Mouse (Mus musculus) limb, embryonic 11.5 days (tissue): Measurements from ENCODE around the gene Mavs. TPM values are rescaled to one million over a fixed set of nuclear protein-coding genes. Genes with fewer than 3 reads are reported as not detected.

Experiments
- ATAC-seq: fragments of 200-750 bp; cut with Nextera tagmentation; 2 replicates; pipeline ENCODE4 v1.8.0; 2017; ENCODE audit warnings: low read depth; ENCODE audit not compliant: insufficient number of reproducible peaks, low FRiP score, low TSS enrichment
- DNase-seq: peaks from one replicate; pipeline ENCODE4 v3.0.0-alpha.2; 2015; ENCODE audit warnings: low spot score
- H3K27ac ChIP-seq: fragments of 300-500 bp; sonication (generic); replicated peaks from 2 replicates; pipeline ENCODE4 v1.5.1; 2014; ENCODE audit warnings: low read depth, mild to moderate bottlenecking, low read length
- H3K27me3 ChIP-seq: fragments of 300-500 bp; sonication (generic); 2 replicates; pipeline ENCODE4 v1.6.1; 2014; ENCODE audit warnings: mild to moderate bottlenecking, low read length, mixed read lengths; ENCODE audit not compliant: control insufficient read depth, insufficient read depth
- H3K36me3 ChIP-seq: fragments of 300-500 bp; sonication (generic); 2 replicates; pipeline ENCODE4 v1.6.1; 2014; ENCODE audit warnings: mild to moderate bottlenecking, low read length, moderate library complexity, mixed read lengths; ENCODE audit not compliant: control insufficient read depth, insufficient read depth
- H3K4me1 ChIP-seq: fragments of 300-500 bp; sonication (generic); 2 replicates; pipeline ENCODE4 v1.6.1; 2014; ENCODE audit warnings: low read length, mixed read lengths; ENCODE audit not compliant: control insufficient read depth, insufficient read depth
- H3K4me2 ChIP-seq: fragments of 300-500 bp; sonication (generic); 2 replicates; pipeline ENCODE4 v1.6.1; 2014; ENCODE audit warnings: low read depth, mild to moderate bottlenecking, moderate library complexity; ENCODE audit not compliant: severe bottlenecking
- H3K4me3 ChIP-seq: fragments of 300-500 bp; sonication (generic); 2 replicates; pipeline ENCODE4 v1.5.1; 2014; ENCODE audit warnings: low read depth, low read length
- H3K9ac ChIP-seq: fragments of 300-500 bp; sonication (generic); 2 replicates; pipeline ENCODE4 v1.6.1; 2014; ENCODE audit warnings: mild to moderate bottlenecking, low read length
- H3K9me3 ChIP-seq: fragments of 300-500 bp; sonication (generic); 2 replicates; pipeline ENCODE4 v1.6.1; 2016; ENCODE audit warnings: low read length; ENCODE audit not compliant: control insufficient read depth
- WGBS: fragments of 180-500 bp; shearing (Covaris S2); extraction: QIAGEN DNeasy Blood & Tissue Kit; methylation state at CpG from one replicate; pipeline ENCODE4 v1.1.7; 2014; 5-methylcytosine and 5-hydroxymethylcytosine counted together
- polyA plus RNA-seq: library from polyadenylated mRNA; unstranded; fragments of >200 nt; fragmentation: Nextera tagmentation; extraction: Ambion mirVana; gene quantifications from 2 replicates; pipeline ENCODE4 v1.2.1, GENCODE M21; 2014

The Mavs gene
- polyA plus RNA-seq, 1 experiment from 2014 or later: 17.1 TPM

DNA sequence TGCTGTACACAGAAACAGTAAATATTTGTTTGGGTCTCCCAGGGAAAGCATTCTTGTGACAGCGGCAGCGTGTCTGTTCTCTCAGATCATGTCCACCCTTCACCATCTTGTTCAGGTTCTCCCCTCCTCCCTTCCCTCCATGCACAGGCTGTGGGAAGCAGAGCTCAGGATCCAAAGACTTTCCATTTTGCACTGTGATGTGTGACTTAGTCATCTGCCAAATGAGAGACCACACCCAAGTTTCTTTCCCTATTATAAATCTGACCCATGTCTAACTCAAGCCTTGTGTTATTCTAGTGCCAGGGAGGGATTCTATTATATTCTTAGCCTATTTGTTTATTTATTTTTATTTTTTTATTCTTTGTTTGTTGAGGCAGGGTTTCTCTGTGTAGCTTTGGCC lies 25.5 kb upstream of the Mavs start:
- DNase-seq (no peak), ATAC-seq (no peak)
- H3K4me1 ChIP-seq: 0 out of 2 replicates have a peak, but pooled peaks cover 4% of the 10 kb centered on the region
- no peaks in the 10 kb centered on the region for H3K36me3 ChIP-seq
- 95% methylated on average over 2 of the region's 2 CpGs for WGBS
- no peak overlapping the region for H3K4me2 ChIP-seq
- no peaks in the 10 kb centered on the region for H3K27me3 ChIP-seq
- no peaks in the 10 kb centered on the region for H3K9me3 ChIP-seq
- no peak overlapping the region for H3K9ac ChIP-seq
- H3K4me3 ChIP-seq: no peak overlapping the region
- no peak overlapping the region for H3K27ac ChIP-seq

DNA sequence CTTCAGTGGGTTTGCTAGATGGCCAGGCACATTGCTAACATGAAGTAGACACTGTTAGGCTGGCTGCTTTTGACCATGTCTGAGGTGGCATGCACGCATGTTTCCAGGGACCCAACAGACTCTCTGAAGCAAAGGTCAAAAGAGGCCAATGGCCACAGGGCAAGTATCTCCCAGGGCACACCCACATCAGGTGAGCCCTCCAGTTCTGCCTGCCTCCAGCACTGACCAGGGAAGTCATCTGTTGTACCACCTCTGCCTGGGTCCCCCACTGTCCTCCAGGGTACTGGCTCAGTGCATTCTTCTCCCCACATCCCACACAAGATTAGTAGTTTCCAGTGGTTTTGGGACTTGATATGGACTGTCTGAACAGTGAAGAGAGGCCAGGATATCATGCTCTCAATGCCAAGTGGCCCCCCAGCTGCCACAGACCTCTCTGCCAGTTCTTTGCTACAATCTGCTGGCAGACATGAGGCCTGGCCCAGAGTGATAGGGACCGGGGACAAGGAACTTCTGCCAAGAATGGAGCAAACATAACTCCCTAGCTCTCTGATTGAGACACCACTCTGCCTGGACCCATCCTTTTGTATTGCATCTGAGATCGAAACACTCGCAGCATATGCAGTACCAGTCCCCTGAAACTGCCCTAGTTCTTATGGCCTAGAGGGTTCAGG lies 24.6 kb upstream of the Mavs start:
- Histone ChIP-seq H3K36me3 (no peaks in the 10 kb centered on the region), H3K9me3 (no peaks in the 10 kb centered on the region), H3K4me3 (peak overlapping the region; percentile 53), H3K9ac (no peak overlapping the region; the same call in 1 of the 2 replicates), H3K27me3 (no peaks in the 10 kb centered on the region), H3K4me1 (0 out of 2 replicates have a peak, but pooled peaks cover 4% of the 10 kb centered on the region), H3K27ac (no peak overlapping the region), H3K4me2 (peak overlapping the region; percentile 66)
- DNase-seq (no peak), ATAC-seq (no peak)
- WGBS: 78% methylated on average over 4 of the region's 4 CpGs

DNA sequence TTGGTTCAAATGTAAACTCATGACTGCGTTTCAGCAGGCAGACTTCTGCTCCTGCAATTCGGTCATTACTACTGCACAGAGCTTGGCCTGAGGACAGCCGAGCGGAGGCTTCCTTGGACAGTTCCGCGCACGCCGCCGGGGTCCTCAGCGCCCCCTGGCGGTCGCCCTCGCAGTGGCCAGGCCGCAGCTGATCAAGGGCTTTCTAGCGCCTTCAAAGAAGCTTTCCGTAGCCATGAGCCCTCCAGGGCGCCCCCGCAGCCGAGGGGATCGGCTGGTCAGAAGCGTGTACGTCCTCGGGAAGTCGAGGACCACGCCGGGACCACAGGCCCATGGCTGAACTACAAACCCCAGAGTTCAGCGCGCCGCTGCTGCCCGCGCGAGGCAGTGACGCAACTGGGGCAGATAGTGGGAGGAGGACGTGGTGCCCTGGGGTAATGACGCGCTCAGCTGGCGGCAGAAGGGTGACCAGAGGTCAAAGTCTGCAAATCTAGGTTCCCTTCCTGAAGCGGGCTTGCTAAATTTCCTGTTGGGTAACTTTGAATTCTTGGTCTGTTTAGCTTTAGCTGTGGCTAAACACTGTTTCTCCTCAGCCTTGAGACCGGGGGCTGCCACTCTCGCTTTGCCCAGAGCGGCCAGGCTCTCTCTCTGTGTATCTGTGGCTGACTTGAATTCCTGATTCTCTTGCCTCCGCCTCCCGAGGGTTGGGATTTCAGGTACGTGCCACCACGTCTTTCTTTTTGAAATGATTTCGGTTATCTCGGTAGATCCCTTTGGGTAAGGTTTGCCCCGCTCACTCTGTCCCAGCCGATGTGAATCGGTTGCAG lies 23.7 kb upstream of the Mavs start:
- DNase-seq: peak; percentile 98

DNA sequence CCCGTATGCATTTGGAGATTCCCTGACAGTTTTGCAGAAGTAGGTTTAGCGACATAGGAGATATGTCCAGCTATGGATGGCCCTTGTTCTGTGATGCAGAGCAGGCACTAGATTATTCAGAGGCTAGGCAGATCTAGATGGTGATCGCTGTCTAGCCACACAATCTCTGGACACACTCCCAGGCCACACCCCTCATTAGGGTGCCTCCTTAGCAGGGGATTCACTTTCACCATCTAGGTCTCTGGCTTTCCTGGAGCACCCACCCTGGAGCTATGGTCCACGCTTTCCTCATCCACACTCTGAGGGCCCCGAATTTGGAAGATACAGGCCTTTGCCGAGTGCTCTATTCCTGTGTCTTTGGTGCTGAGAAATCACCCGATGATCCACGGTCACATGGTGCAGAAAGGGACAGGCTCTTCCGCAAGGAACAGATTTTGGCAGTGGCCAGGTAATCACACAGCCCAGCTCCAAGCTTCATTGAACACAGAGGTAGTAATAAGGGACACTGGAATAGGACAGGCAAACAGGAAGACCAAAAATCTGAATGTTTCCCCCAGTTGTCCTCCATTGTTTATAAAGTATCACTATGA lies 22.7 kb upstream of the Mavs start:
- peak overlapping the region; percentile 44; the same call in 1 of the 2 replicates for H3K9ac ChIP-seq
- no peak overlapping the region for H3K27ac ChIP-seq
- no peaks in the 10 kb centered on the region for H3K36me3 ChIP-seq
- 0 out of 2 replicates have a peak, but pooled peaks cover 4% of the 10 kb centered on the region for H3K4me1 ChIP-seq
- H3K4me2 ChIP-seq: peak overlapping the region; percentile 66
- no peaks in the 10 kb centered on the region for H3K27me3 ChIP-seq
- no peak for DNase-seq
- 76% methylated on average over 9 of the region's 9 CpGs for WGBS
- H3K9me3 ChIP-seq: no peaks in the 10 kb centered on the region
- peak overlapping the region; percentile 53 for H3K4me3 ChIP-seq
- no peak for ATAC-seq

More for the DNA sequence above, 23.7 kb upstream of the Mavs start:
- Histone ChIP-seq H3K27ac (0 out of 2 replicates have a peak overlapping the region, but pooled peaks have one; percentile 30), H3K9ac (peak overlapping the region; percentile 70), H3K9me3 (no peaks in the 10 kb centered on the region), H3K27me3 (no peaks in the 10 kb centered on the region), H3K36me3 (no peaks in the 10 kb centered on the region), H3K4me2 (peak overlapping the region; percentile 66), H3K4me1 (0 out of 2 replicates have a peak, but pooled peaks cover 4% of the 10 kb centered on the region), H3K4me3 (peak overlapping the region; percentile 53)
- ATAC-seq: peak; percentile 96
- 2% methylated on average over 50 of the region's 50 CpGs for WGBS

GRCm38 (mm10) chr2:131213773-131214172 lies 20.1 kb upstream of the Mavs start:
- WGBS: 86% methylated on average over 7 of the region's 7 CpGs
- Histone ChIP-seq H3K4me1 (0 out of 2 replicates have a peak, but pooled peaks cover 4% of the 10 kb centered on the region), H3K4me2 (no peak overlapping the region), H3K9ac (no peak overlapping the region), H3K9me3 (no peaks in the 10 kb centered on the region), H3K4me3 (no peak overlapping the region), H3K36me3 (no peaks in the 10 kb centered on the region), H3K27ac (no peak overlapping the region), H3K27me3 (no peaks in the 10 kb centered on the region)
- ATAC-seq (no peak), DNase-seq (no peak)

GRCm38 (mm10) chr2:131215941-131216858 lies 17.7 kb upstream of the Mavs start:
- H3K9ac ChIP-seq: no peak overlapping the region
- no peaks in the 10 kb centered on the region for H3K9me3 ChIP-seq
- H3K27me3 ChIP-seq: no peaks in the 10 kb centered on the region
- no peak overlapping the region for H3K4me3 ChIP-seq
- 0 out of 2 replicates have a peak, but pooled peaks cover 2% of the 10 kb centered on the region for H3K4me1 ChIP-seq
- H3K36me3 ChIP-seq: no peaks in the 10 kb centered on the region
- 84% methylated on average over 7 of the region's 7 CpGs for WGBS
- no peak overlapping the region for H3K4me2 ChIP-seq
- no peak overlapping the region for H3K27ac ChIP-seq
- ATAC-seq: no peak
- no peak for DNase-seq

DNA sequence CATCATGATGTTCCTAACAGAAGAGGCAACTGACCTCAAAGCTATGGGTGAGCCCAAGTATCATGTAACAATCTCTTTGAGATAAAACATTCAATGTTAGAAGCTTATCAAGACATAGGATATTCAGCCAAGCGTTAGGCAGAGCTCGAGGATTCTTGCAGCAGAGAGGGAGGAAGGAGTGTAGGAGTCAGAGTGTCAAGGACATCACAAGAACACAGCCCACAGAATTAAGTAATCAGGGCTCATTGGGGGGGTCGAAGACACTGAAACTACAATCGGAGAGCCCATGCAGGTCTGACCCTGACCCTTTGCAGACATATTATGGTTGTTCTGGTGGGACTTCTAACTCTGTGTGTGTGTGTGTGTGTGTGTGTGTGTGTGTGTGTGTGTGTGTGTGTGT lies 13.8 kb upstream of the Mavs start:
- WGBS: 82% methylated on average over 4 of the region's 4 CpGs

More for the DNA sequence above, 13.8 kb upstream of the Mavs start:
- H3K4me3 ChIP-seq: no peak overlapping the region
- H3K9ac ChIP-seq: no peak overlapping the region
- no peak for DNase-seq
- H3K36me3 ChIP-seq: no peaks in the 10 kb centered on the region
- no peak overlapping the region for H3K4me2 ChIP-seq
- ATAC-seq: no peak
- no peaks in the 10 kb centered on the region for H3K27me3 ChIP-seq
- H3K9me3 ChIP-seq: no peaks in the 10 kb centered on the region
- H3K27ac ChIP-seq: no peak overlapping the region
- H3K4me1 ChIP-seq: no peaks in the 10 kb centered on the region
